Mouse (Mus musculus) gastrocnemius, adult 2 months (tissue): ENCODE data around the gene Setx. TPM values are rescaled to one million over a fixed set of nuclear protein-coding genes. Genes with fewer than 3 reads are reported as not detected.
"Not testable (repeated sequence)": the region's sequence is repeated elsewhere in the genome, so short reads cannot be mapped to it uniquely, and the experiment has no call there.

Experiments used
- DNase-seq: peaks from one replicate; pipeline ENCODE4 v3.0.0; 2022
- H3K27ac ChIP-seq: fragments of 200-600 bp; 2 replicates; pipeline ENCODE4 v1.8.1; 2022; ENCODE audit warnings: mild to moderate bottlenecking
- H3K4me3 ChIP-seq: fragments of 200-600 bp; 2 replicates; pipeline ENCODE4 v1.8.1; 2022; ENCODE audit warnings: mild to moderate bottlenecking, moderate library complexity
- CTCF ChIP-seq: fragments of 200-600 bp; IDR thresholded peaks from 2 replicates; pipeline ENCODE4 v1.8.1; 2022; ENCODE audit warnings: antibody characterized with exemption, mild to moderate bottlenecking, moderate library complexity
- intact Hi-C: fragments of 180-260 bp; cut with DNase I; formaldehyde crosslinking; loops from one replicate; pipeline ENCODE4 v1.15.1; 2025
- long read RNA-seq, 2 experiments: library from polyadenylated mRNA; stranded (forward); transcript quantifications; one replicate each; pipeline ENCODE4 v2.0.0; 2021
- total RNA-seq, 2 experiments: library from RNA; stranded (reverse); gene quantifications; 2 replicates each; pipeline ENCODE4 v1.2.3; 2021

Setx gene
- 10 to 100 TPM; 25.0 to 32.9 TPM for total RNA-seq
- long read RNA-seq, experiment 1 = 0 reads
- long read RNA-seq, experiment 2, partial matches to known transcripts = 4 of 4 reads
- long read RNA-seq, experiment 2, other reads (novel, unspliced or antisense) = 0 of 4 reads

DNA sequence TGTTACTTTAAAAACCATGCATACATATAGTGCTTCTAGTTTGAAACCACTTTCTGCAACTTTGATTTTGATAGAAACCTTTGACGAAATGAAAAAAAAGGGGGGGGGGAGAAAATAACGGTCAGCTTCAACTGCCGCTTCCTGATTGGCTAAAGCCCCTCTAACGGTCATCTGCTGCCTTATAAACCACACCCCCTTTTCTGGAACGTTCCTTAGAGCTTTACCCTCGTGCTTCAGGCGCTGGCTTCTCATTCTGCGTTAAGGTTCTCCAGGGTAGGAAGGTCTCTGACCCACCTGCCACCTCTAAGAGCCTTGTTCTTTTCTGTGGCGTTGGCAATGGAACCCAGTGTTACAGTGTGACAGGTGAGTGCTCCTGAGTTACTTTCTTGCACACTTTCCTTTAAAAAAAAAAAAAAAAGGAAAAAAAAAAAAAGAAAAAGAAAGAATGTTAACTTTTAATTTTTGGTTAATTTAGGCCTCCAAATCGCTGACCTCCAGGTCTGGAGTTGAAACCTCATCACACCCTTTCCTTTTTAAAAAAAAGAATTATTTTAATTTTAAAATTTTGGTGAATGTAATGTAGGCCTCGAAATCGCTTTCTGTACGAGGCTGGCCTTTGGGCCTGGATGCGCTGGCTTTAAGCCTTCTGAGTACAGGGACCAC is at the start of gene Setx:
Setx (plus strand) TSS at position 275 of the 663 bp plus-strand sequence.
- intact Hi-C loops = no loop called here

DNA sequence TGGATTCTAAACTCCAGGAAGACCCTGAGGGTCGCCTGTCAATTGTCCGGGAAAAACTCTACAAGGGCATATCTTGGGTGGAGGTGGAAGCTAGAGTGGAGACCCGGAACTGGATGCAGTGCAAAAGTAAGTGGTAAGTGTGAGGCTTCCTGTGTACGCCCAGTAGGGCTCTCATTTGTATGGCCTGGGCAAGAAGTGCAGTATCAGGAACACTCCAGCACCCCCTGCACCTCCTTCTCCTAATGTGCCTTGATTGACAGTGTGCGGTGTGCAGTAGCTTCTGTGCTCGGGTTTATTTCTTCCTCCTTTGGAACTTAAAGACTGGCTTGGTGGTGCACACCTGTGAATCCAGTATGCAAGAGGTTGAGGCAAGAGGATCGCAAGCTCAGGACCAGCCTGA is 49.3 kb upstream of the Setx start:
- no peak overlapping the region for H3K4me3 ChIP-seq
- TF ChIP-seq CTCF = no peak
- intact Hi-C loops = no loop called here
- no peak for DNase-seq
- H3K27ac ChIP-seq = no peak overlapping the region

More for the DNA sequence above, at the start of gene Setx:
- Histone ChIP-seq H3K27ac (peak within 1 kb of the TSS; percentile 99), H3K4me3 (peak within 1 kb of the TSS; percentile 98)
- TF ChIP-seq CTCF = no peak
- no peak for DNase-seq

GRCm38 (mm10) chr2:29075331-29076070 is 48.5 kb upstream of the Setx start:
- Histone ChIP-seq H3K4me3 (no peak overlapping the region), H3K27ac (no peak overlapping the region)
- DNase-seq = no peak
- no peak for TF ChIP-seq CTCF
- intact Hi-C loops = no loop called here

GRCm38 (mm10) chr2:29076226-29076625 is 47.8 kb upstream of the Setx start:
- intact Hi-C loops = no loop called here
- H3K27ac ChIP-seq = no peak overlapping the region
- TF ChIP-seq CTCF = no peak

GRCm38 (mm10) chr2:29081965-29082364 is 42.0 kb upstream of the Setx start:
- no peak for TF ChIP-seq CTCF
- no peak for DNase-seq
- intact Hi-C loops = no loop called here
- Histone ChIP-seq H3K27ac (no peak overlapping the region), H3K4me3 (no peak overlapping the region)

More at GRCm38 (mm10) chr2:29076226-29076625, 47.8 kb upstream of the Setx start:
- DNase-seq = no peak
- no peak overlapping the region for H3K4me3 ChIP-seq

GRCm38 (mm10) chr2:29086026-29086425 is 38.0 kb upstream of the Setx start:
- intact Hi-C loops = no loop called here
- no peak overlapping the region for H3K27ac ChIP-seq
- no peak for TF ChIP-seq CTCF
- no peak for DNase-seq
- H3K4me3 ChIP-seq = no peak overlapping the region

GRCm38 (mm10) chr2:29089276-29089675 is 34.7 kb upstream of the Setx start:
- DNase-seq, intact Hi-C loops, H3K4me3 ChIP-seq, H3K27ac ChIP-seq: not testable (repeated sequence)

- no peak for TF ChIP-seq CTCF
- no peak for DNase-seq
- intact Hi-C loops = no loop called here
- no peak overlapping the region for H3K4me3 ChIP-seq
- H3K27ac ChIP-seq = no peak overlapping the region
Observed at GRCm38 (mm10) chr2:29095674-29096073, 28.3 kb upstream of the Setx start.

GRCm38 (mm10) chr2:29096751-29097150 is 27.2 kb upstream of the Setx start:
- intact Hi-C loops = no loop called here
- no peak overlapping the region for H3K27ac ChIP-seq
- DNase-seq = no peak
- no peak for TF ChIP-seq CTCF
- H3K4me3 ChIP-seq = no peak overlapping the region

GRCm38 (mm10) chr2:29097465-29097864 is 26.5 kb upstream of the Setx start:
- TF ChIP-seq CTCF = no peak
- H3K4me3 ChIP-seq = no peak overlapping the region
- no peak for DNase-seq
- no peak overlapping the region for H3K27ac ChIP-seq
- intact Hi-C loops = no loop called here

GRCm38 (mm10) chr2:29097955-29098354 is 26.0 kb upstream of the Setx start:
- intact Hi-C loops, H3K27ac ChIP-seq: not testable (repeated sequence)

GRCm38 (mm10) chr2:29098786-29099185 is 25.2 kb upstream of the Setx start:
- Histone ChIP-seq H3K27ac (no peak overlapping the region), H3K4me3 (no peak overlapping the region)
- DNase-seq = no peak
- intact Hi-C loops = no loop called here
- no peak for TF ChIP-seq CTCF

More at GRCm38 (mm10) chr2:29097955-29098354, 26.0 kb upstream of the Setx start:
- not testable (repeated sequence) for DNase-seq, H3K4me3 ChIP-seq

DNA sequence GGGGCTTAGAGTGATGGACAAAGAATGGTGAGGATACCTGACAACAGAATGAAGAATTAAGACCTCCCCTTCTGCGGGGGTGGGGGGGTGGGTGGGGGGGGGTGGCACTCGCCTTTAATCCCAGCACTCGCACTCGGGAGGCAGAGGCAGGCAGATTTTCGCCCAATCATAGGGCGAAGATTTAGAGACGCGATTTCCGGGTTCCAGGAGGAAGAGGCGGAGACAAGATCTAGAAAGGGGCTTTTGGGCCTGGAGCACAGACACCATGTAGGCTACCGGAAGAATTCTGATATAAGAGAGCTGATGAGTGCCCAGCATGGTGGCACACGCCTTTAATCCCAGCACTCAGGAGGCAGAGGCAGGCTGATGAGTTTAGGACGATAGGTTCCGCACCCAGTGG is 24.3 kb upstream of the Setx start:
- no peak for TF ChIP-seq CTCF
- DNase-seq = no peak
- intact Hi-C loops = no loop called here
- no peak overlapping the region for H3K4me3 ChIP-seq
- no peak overlapping the region for H3K27ac ChIP-seq
